ENCODE assay signal across 8 mouse cellular contexts in genomic region chr11:57934391-57934850, GRCm38 (mm10).
DNase-seq lines count a peak whose midpoint lies in the region; ATAC-seq and TF ChIP-seq lines count a peak whose summit lies in the region.

No protein-coding gene starts in this region.

- H3K9me3 ChIP-seq in lung, embryonic 15.5 days, result no peaks in the 10 kb centered on the region

- no peaks in the 10 kb centered on the region for H3K36me3 ChIP-seq in lung, embryonic 15.5 days
- no peaks in the 10 kb centered on the region for H3K36me3 ChIP-seq in thymus, adult 2 months (ENCODE audit: control insufficient read depth, insufficient read depth, low read length)

- H3K4me3 ChIP-seq in cerebellum, adult 2 months (replicated peaks; ENCODE audit: insufficient read depth, low read depth, low read length), result no peak overlapping the region
- peak overlapping the region; percentile 16 for H3K4me3 ChIP-seq in lung, embryonic 15.5 days
- H3K4me3 ChIP-seq in thymus, adult 2 months (ENCODE audit: control insufficient read depth, insufficient read depth, low read length), result no peak overlapping the region

- no peak overlapping the region for H3K27ac ChIP-seq in cerebellum, adult 2 months (ENCODE audit: insufficient read depth, low read length)
- no peak overlapping the region for H3K27ac ChIP-seq in lung, embryonic 15.5 days
- no peak overlapping the region for H3K27ac ChIP-seq in thymus, adult 2 months (ENCODE audit: control insufficient read depth, insufficient read depth, low read length)

- no peaks in the 10 kb centered on the region for H3K27me3 ChIP-seq in cerebellum, adult 2 months (ENCODE audit: control insufficient read depth, insufficient read depth, low read length)
- H3K27me3 ChIP-seq in lung, embryonic 15.5 days, result peaks cover 14% of the 10 kb centered on the region
- no peaks in the 10 kb centered on the region for H3K27me3 ChIP-seq in thymus, adult 2 months (ENCODE audit: control insufficient read depth, insufficient read depth, low read length)

- TF ChIP-seq POLR2A in cerebellum, adult 2 months (IDR thresholded peaks at IDR 0.05; ENCODE audit: borderline replicate concordance, insufficient read depth, low read length), result no peak
- TF ChIP-seq POLR2A in thymus, adult 2 months (IDR thresholded peaks at IDR 0.05; ENCODE audit: control insufficient read depth, extremely low read depth, insufficient read depth, low read length, poor library complexity), result no peak

- TF ChIP-seq CTCF in cerebellum, adult 2 months (IDR thresholded peaks at IDR 0.05; ENCODE audit: borderline replicate concordance, insufficient read depth, low read depth, low read length), result peak; percentile 98
- TF ChIP-seq CTCF in thymus, adult 2 months (IDR thresholded peaks at IDR 0.05; ENCODE audit: borderline replicate concordance, control insufficient read depth, extremely low read depth, insufficient read depth, low read length, poor library complexity), result peak; percentile 92

- no peaks in the 10 kb centered on the region; the same call in 1 of the 2 replicates for H3K4me1 ChIP-seq in cerebellum, adult 2 months (ENCODE audit: control insufficient read depth, insufficient read depth, low read length)
- H3K4me1 ChIP-seq in lung, embryonic 15.5 days, result peaks cover 9% of the 10 kb centered on the region; the same call in 1 of the 2 replicates
- H3K4me1 ChIP-seq in thymus, adult 2 months (replicated peaks; ENCODE audit: control insufficient read depth, insufficient read depth, low read length), result peaks cover 3% of the 10 kb centered on the region; the same call in 1 of the 2 replicates

- H3K9ac ChIP-seq in lung, embryonic 15.5 days, result peak overlapping the region; percentile 28; the same call in 1 of the 2 replicates

- DNase-seq in ES-CJ7 (ENCODE audit: low read depth, low spot score), result peak; percentile 79
- DNase-seq in cerebellum, adult 2 months, result peak; percentile 66 to 86
- DNase-seq in forelimb bud, embryonic 11.5 days (ENCODE audit: low read depth, low spot score), result peak; percentile 80
- DNase-seq in layer of hippocampus, adult 8-10 months (ENCODE audit: low spot score in 2 of 2), result peak; percentile 65 to 90
- DNase-seq in ovary, adult 18-20 months (ENCODE audit: low spot score), result peak; percentile 36
- peak; percentile 92 for DNase-seq in thymus, adult 2 months

- peak overlapping the region; percentile 53 for H3K4me2 ChIP-seq in lung, embryonic 15.5 days

- WGBS in cerebellum, adult 2 months, result 11% methylated on average over 13 of the region's 13 CpGs
- WGBS in lung, embryonic 15.5 days, result 9% methylated on average over 13 of the region's 13 CpGs
- WGBS in thymus, adult 2 months, result 17% methylated on average over 13 of the region's 13 CpGs

- ATAC-seq in hematopoietic stem cell, adult 5-6 weeks (replicated peaks in 1 of 2; ENCODE audit: insufficient read depth in 1 of 2, low FRiP score in 2 of 2, low TSS enrichment in 1 of 2, low read depth in 1 of 2, poor library complexity in 2 of 2, severe bottlenecking in 2 of 2), result peak; percentile 91 to 94
- ATAC-seq in lung, embryonic 15.5 days (ENCODE audit: borderline replicate concordance, extremely low read depth, low FRiP score, low TSS enrichment), result peak; percentile 62; the same call in 1 of the 2 replicates

Comparison
In these comparisons a context has a peak if more than half of its experiments do, and no peak if none do; other contexts are left out.
1. DNase-seq: peak in every context shown above with its lines; median percentile 92 in thymus, adult 2 months; 80 in forelimb bud, embryonic 11.5 days; 79 in ES-CJ7; 78 in layer of hippocampus, adult 8-10 months; 76 in cerebellum, adult 2 months; 36 in ovary, adult 18-20 months.